Mouse (Mus musculus) ES-Bruce4 (cell line): Measurements from ENCODE around the gene Etnk1. TPM values are rescaled to one million over a fixed set of nuclear protein-coding genes. Genes with fewer than 3 reads are reported as not detected.
A peak's percentile ranks its signal among the peaks of the same experiment; 100 is the strongest.

Experiments used
- H3K27ac ChIP-seq: 2 replicates; pipeline ENCODE4 v1.5.1; 2012; ENCODE audit warnings: low read length, inconsistent platforms; ENCODE audit not compliant: insufficient read depth
- H3K27me3 ChIP-seq: 2 replicates; pipeline ENCODE4 v1.6.1; 2012; ENCODE audit warnings: mild to moderate bottlenecking, low read length, inconsistent platforms; ENCODE audit not compliant: control insufficient read depth, poor library complexity, insufficient read depth, severe bottlenecking
- H3K36me3 ChIP-seq: 2 replicates; pipeline ENCODE4 v1.6.1; 2012; ENCODE audit warnings: inconsistent platforms, mild to moderate bottlenecking, low read length, moderate library complexity; ENCODE audit not compliant: control insufficient read depth, poor library complexity, insufficient read depth, severe bottlenecking
- H3K4me1 ChIP-seq: one replicate; pipeline ENCODE4 v1.8.1; 2011; ENCODE audit warnings: low read length; ENCODE audit not compliant: control insufficient read depth, insufficient read depth
- H3K4me3 ChIP-seq: 2 replicates; pipeline ENCODE4 v1.5.1; 2011; ENCODE audit warnings: low read depth, mild to moderate bottlenecking, low read length
- H3K9ac ChIP-seq: 2 replicates; pipeline ENCODE4 v1.6.1; 2012; ENCODE audit warnings: low read depth, mild to moderate bottlenecking, inconsistent platforms; ENCODE audit not compliant: poor library complexity, severe bottlenecking
- H3K9me3 ChIP-seq: replicated peaks from 2 replicates; pipeline ENCODE4 v1.6.1; 2012; ENCODE audit warnings: mild to moderate bottlenecking, low read length, inconsistent platforms; ENCODE audit not compliant: control insufficient read depth, poor library complexity, insufficient read depth, severe bottlenecking
- CTCF ChIP-seq: IDR thresholded peaks from one replicate; pipeline ENCODE4 v1.8.1; 2011; ENCODE audit warnings: low read depth, low read length
- EP300 ChIP-seq: IDR thresholded peaks from 2 replicates; pipeline ENCODE4 v1.6.1; 2011; ENCODE audit warnings: low read depth, low read length; ENCODE audit not compliant: insufficient read depth
- POLR2A ChIP-seq: IDR thresholded peaks from one replicate; pipeline ENCODE4 v1.8.1; 2011; ENCODE audit warnings: low read length; ENCODE audit not compliant: insufficient read depth
- polyA plus RNA-seq: library from polyadenylated mRNA; stranded (reverse); fragments of >200 nt; gene quantifications from 2 replicates; pipeline ENCODE4 v1.2.4, GENCODE M21; 2011; ENCODE audit warnings: low read depth; ENCODE audit not compliant: missing spikeins, insufficient read depth, insufficient read length

The Etnk1 gene
- polyA plus RNA-seq, 1 experiment: 149 TPM

DNA sequence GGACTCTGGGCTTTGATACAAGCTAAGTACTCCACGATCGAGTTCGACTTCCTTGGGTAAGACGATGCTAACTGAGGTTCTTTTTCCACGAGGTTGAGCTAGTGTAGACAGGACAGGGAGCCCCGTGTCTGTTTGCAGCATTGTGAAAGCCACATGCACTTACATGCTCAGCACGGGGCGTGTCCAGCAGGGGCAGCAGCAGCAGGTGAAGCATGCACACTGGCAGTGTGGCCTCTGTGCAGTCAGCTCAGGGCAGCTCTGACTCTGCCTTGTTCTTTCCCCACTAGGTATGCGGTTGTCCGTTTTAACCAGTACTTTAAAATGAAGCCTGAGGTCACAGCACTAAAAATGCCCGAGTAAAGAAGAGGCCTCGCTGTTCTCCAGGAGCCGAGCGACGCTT, 36.1 kb downstream of the Etnk1 start:
- no peak overlapping the region for H3K27ac ChIP-seq
- no peak overlapping the region for H3K4me3 ChIP-seq
- H3K36me3 ChIP-seq: peaks cover 67% of the 10 kb centered on the region
- TF ChIP-seq CTCF (no peak), EP300 (no peak), POLR2A (no peak)
- no peaks in the 10 kb centered on the region for H3K4me1 ChIP-seq
- H3K9ac ChIP-seq: no peak overlapping the region
- no peaks in the 10 kb centered on the region for H3K9me3 ChIP-seq
- no peaks in the 10 kb centered on the region for H3K27me3 ChIP-seq

DNA sequence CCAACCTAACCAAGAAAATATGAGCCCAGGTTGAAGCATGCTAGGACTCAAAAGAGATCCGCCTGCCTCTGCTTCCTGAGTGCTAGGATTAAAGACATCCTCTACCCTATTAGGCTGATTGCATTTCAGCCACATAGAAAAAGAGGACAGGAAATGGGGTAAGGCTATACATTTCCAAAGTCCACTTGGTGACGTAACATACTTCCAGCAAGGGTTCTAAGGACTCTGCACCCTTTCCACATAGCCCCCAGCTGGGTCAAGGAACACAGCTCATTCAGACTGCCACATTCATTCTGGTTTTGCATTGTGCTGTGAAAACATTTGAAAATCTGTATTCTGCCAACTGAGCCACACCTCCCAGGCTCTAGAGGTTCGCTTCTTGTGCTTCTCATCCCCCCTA, 41.9 kb downstream of the Etnk1 start:
- no peaks in the 10 kb centered on the region for H3K4me1 ChIP-seq
- H3K9me3 ChIP-seq: peaks cover 10% of the 10 kb centered on the region
- H3K27me3 ChIP-seq: no peaks in the 10 kb centered on the region
- H3K36me3 ChIP-seq: peaks cover 23% of the 10 kb centered on the region
- H3K9ac ChIP-seq: no peak overlapping the region
- TF ChIP-seq CTCF (no peak), POLR2A (no peak), EP300 (no peak)
- no peak overlapping the region for H3K4me3 ChIP-seq
- H3K27ac ChIP-seq: no peak overlapping the region

DNA sequence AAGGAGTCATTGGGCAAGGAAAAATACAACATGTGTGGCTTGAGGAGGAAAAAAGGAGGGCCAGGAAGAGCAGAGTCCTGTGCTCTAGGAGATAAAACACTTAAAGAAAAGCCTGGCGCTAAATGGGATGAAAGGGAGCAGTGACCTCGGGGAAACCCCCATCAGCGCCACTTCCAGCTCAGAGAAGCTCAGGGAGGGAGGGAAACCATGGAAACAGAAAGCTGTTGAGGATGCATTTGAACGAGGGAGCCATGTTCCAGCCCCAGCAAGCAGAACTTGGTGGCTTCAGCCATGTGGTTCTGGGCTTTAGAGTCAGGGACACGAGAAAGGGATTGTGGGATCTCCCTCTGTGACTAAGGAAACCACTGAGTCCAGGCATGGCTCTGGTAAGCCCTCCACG, 45.7 kb downstream of the Etnk1 start:
- H3K4me1 ChIP-seq: no peaks in the 10 kb centered on the region
- H3K9ac ChIP-seq: no peak overlapping the region
- H3K27ac ChIP-seq: no peak overlapping the region
- TF ChIP-seq EP300 (no peak), POLR2A (no peak)
- no peaks in the 10 kb centered on the region for H3K27me3 ChIP-seq
- peaks cover 24% of the 10 kb centered on the region for H3K9me3 ChIP-seq
- H3K36me3 ChIP-seq: no peaks in the 10 kb centered on the region
- no peak overlapping the region for H3K4me3 ChIP-seq

DNA sequence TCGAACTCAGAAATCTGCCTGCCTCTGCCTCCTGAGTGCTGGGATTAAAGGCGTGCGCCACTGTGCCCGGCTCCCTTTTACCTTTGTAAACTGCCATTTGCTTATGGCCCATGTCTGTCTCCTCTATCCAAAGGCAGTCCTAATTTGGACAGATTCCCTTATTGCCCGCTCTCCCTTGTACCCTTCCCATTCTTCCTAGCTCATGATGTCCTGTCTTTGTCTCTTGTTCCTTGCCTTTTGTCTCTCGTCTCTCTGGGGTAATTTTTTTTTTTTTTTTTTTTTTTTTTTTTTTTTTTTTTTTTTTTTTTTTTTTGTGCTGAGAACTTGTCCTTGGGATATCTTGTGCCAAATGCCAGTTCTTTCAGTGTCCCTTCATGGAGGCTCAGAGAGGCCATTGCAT, 46.4 kb downstream of the Etnk1 start:
- no peak overlapping the region for H3K27ac ChIP-seq
- H3K9me3 ChIP-seq: peaks cover 24% of the 10 kb centered on the region
- no peaks in the 10 kb centered on the region for H3K36me3 ChIP-seq
- H3K9ac ChIP-seq: no peak overlapping the region
- H3K4me1 ChIP-seq: no peaks in the 10 kb centered on the region
- TF ChIP-seq CTCF: no peak
- no peak for TF ChIP-seq EP300
- TF ChIP-seq POLR2A: no peak
- no peak overlapping the region for H3K4me3 ChIP-seq
- no peaks in the 10 kb centered on the region for H3K27me3 ChIP-seq

DNA sequence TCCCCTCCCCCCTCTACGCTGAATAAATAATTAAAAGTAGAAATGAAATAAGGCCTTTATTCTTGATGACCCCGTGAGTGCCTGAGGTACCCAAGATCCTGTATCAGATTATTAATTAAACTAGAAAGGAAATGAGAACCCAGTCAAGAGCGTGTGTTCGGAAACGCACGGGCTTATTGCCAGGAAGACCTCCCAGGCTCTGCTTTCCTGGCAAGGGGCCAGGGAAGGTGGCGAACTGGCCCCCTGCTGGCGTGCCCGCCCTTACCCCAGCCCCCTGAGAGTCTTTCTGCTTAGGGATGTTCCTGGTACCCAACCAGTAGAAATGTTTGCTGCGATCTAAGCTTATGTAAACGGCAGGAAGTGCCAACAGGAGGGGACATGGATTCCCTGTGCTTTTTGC, 49.2 kb downstream of the Etnk1 start:
- Histone ChIP-seq H3K9me3 (peaks cover 24% of the 10 kb centered on the region), H3K4me3 (no peak overlapping the region), H3K4me1 (no peaks in the 10 kb centered on the region), H3K9ac (no peak overlapping the region), H3K36me3 (no peaks in the 10 kb centered on the region), H3K27me3 (no peaks in the 10 kb centered on the region), H3K27ac (no peak overlapping the region)
- TF ChIP-seq EP300 (no peak), CTCF (no peak)

DNA sequence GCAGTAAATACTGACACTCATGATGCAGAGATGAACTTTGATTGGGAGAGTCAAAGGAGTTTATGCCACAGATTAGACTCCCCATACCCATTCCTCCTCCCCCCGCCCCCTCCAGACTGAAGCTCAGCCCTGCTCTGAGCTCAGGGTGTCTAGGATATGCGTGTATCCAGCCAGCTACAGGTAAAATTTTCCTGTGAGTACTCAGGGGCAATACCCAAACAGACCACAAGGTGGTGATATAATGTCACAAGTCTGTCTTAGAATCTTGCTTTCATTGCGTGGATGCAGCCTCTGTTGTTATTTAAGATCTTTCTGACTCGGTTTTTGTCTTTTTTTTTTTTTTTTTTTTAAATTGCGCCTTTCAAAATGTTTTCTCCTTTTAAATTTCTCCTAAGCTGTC, 52.3 kb downstream of the Etnk1 start:
- Histone ChIP-seq H3K27me3 (no peaks in the 10 kb centered on the region), H3K9me3 (peaks cover 10% of the 10 kb centered on the region), H3K9ac (0 out of 2 replicates have a peak overlapping the region, but pooled peaks have one; percentile 21), H3K36me3 (no peaks in the 10 kb centered on the region), H3K27ac (no peak overlapping the region), H3K4me3 (no peak overlapping the region), H3K4me1 (no peaks in the 10 kb centered on the region)
- no peak for TF ChIP-seq EP300
- no peak for TF ChIP-seq CTCF
- TF ChIP-seq POLR2A: no peak

DNA sequence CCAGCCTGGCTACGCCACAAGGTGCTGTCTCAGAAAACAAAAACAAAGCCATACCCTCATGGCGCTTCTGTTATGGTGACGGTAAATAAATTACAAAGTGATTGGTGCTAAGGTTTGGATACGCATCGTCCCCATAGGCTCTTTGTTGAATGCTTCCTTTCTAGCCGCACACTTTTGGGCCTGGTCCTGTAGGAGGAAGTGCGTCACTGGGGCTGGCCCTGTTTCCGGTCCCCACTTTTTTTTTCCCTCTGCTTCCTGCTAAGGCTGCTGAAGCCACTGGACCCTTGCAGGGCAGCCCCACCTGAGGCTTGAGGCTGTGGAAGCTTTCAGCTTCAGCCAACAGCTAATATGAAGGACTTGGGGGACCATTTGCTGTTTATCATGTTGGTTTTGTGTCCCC, 54.2 kb downstream of the Etnk1 start:
- H3K27me3 ChIP-seq: no peaks in the 10 kb centered on the region
- no peak for TF ChIP-seq POLR2A
- no peak for TF ChIP-seq EP300
- TF ChIP-seq CTCF: no peak
- peak overlapping the region; percentile 45 for H3K4me3 ChIP-seq
- H3K36me3 ChIP-seq: no peaks in the 10 kb centered on the region
- H3K4me1 ChIP-seq: no peaks in the 10 kb centered on the region
- no peak overlapping the region for H3K27ac ChIP-seq
- H3K9me3 ChIP-seq: no peaks in the 10 kb centered on the region
- H3K9ac ChIP-seq: peak overlapping the region; percentile 15; the same call in 1 of the 2 replicates
